10 mouse cellular contexts compared by ENCODE assay signal in genomic region chr9:64397108-64397507, GRCm38 (mm10). TPM values are rescaled to one million over a fixed set of nuclear protein-coding genes. Genes with fewer than 3 reads are reported as not detected.
DNase-seq lines count a peak whose midpoint lies in the region; ATAC-seq lines count a peak whose summit lies in the region.
"Had no signal": no experiment of that assay in that cellular context is flagged by ENCODE, and none has a peak within 500 bp of the region (broad histone marks: within the 10 kb centered on the region; RNA-seq: fewer than 3 reads in every experiment).

No protein-coding gene starts in this region.

- H3K9me3 ChIP-seq in limb, embryonic 11.5 days (ENCODE audit: control insufficient read depth, low read length), result no peaks in the 10 kb centered on the region
- H3K9me3 ChIP-seq in limb, embryonic 10.5 days (replicated peaks), result no peaks in the 10 kb centered on the region
- H3K9me3 ChIP-seq in liver, embryonic 15.5 days (replicated peaks), result no peaks in the 10 kb centered on the region
- H3K9me3 ChIP-seq: heart, embryonic 13.5 days had no signal

- H3K4me3 ChIP-seq in limb, embryonic 11.5 days (ENCODE audit: low read depth, low read length), result no peak overlapping the region
- H3K4me3 ChIP-seq in limb, embryonic 10.5 days, result no peak overlapping the region
- no peak overlapping the region for H3K4me3 ChIP-seq in liver, embryonic 15.5 days (replicated peaks)
- H3K4me3 ChIP-seq: heart, embryonic 13.5 days had no signal

- H3K27me3 ChIP-seq in limb, embryonic 11.5 days (ENCODE audit: control insufficient read depth, insufficient read depth, low read length), result no peaks in the 10 kb centered on the region
- peaks cover 50% of the 10 kb centered on the region for H3K27me3 ChIP-seq in limb, embryonic 10.5 days (ENCODE audit: low read depth, poor library complexity, severe bottlenecking)
- H3K27me3 ChIP-seq in liver, embryonic 15.5 days, result peaks cover 21% of the 10 kb centered on the region

- H3K4me1 ChIP-seq in limb, embryonic 11.5 days (ENCODE audit: control insufficient read depth, insufficient read depth, low read length), result no peaks in the 10 kb centered on the region
- peaks cover 15% of the 10 kb centered on the region for H3K4me1 ChIP-seq in limb, embryonic 10.5 days
- H3K4me1 ChIP-seq in liver, embryonic 15.5 days (replicated peaks), result peaks cover 7% of the 10 kb centered on the region

- H3K27ac ChIP-seq in limb, embryonic 11.5 days (replicated peaks; ENCODE audit: low read depth, low read length), result no peak overlapping the region
- no peak overlapping the region for H3K27ac ChIP-seq in limb, embryonic 10.5 days
- no peak overlapping the region for H3K27ac ChIP-seq in liver, embryonic 15.5 days (replicated peaks)
- H3K27ac ChIP-seq: heart, embryonic 13.5 days had no signal

- DNase-seq in cerebellum, postnatal 10 days, result peak; percentile 75 to 81
- DNase-seq in cerebellum, adult 9-10 months, result no peak
- DNase-seq in limb, embryonic 11.5 days (ENCODE audit: low spot score), result peak; percentile 29
- no peak for DNase-seq in limb, embryonic 10.5 days (ENCODE audit: low spot score)
- peak; percentile 64 for DNase-seq in embryo, embryonic 10 days (ENCODE audit: low spot score)
- no peak for DNase-seq in urinary bladder, postnatal 14 days (ENCODE audit: low spot score)
- no peak for DNase-seq in ovary, adult 18-20 months (ENCODE audit: low spot score)

- no peaks in the 10 kb centered on the region for H3K36me3 ChIP-seq in limb, embryonic 11.5 days (ENCODE audit: control insufficient read depth, insufficient read depth, low read length)
- H3K36me3 ChIP-seq in limb, embryonic 10.5 days, result no peaks in the 10 kb centered on the region
- H3K36me3 ChIP-seq in liver, embryonic 15.5 days (replicated peaks), result no peaks in the 10 kb centered on the region
- H3K36me3 ChIP-seq: heart, embryonic 13.5 days had no signal

- ATAC-seq in limb, embryonic 11.5 days (ENCODE audit: insufficient number of reproducible peaks, low FRiP score, low TSS enrichment, low read depth), result no peak
- peak; percentile 18; the same call in 1 of the 2 replicates for ATAC-seq in liver, embryonic 15.5 days (ENCODE audit: insufficient read depth)
- ATAC-seq: Patski had no signal

- H3K9ac ChIP-seq in limb, embryonic 11.5 days (ENCODE audit: low read length), result no peak overlapping the region
- H3K9ac ChIP-seq in liver, embryonic 15.5 days, result no peak overlapping the region
- H3K9ac ChIP-seq: heart, embryonic 13.5 days had no signal

- 5% methylated on average over 1 of the region's 1 CpGs for WGBS in limb, embryonic 11.5 days
- WGBS in limb, embryonic 10.5 days, result 6% methylated on average over 1 of the region's 1 CpGs
- WGBS in liver, embryonic 15.5 days (ENCODE audit: insufficient replicate concordance), result 0% methylated on average over 1 of the region's 1 CpGs

- no peak overlapping the region for H3K4me2 ChIP-seq in limb, embryonic 11.5 days (ENCODE audit: low read depth, severe bottlenecking)
- no peak overlapping the region; the same call in 1 of the 2 replicates for H3K4me2 ChIP-seq in liver, embryonic 15.5 days
- H3K4me2 ChIP-seq: heart, embryonic 13.5 days had no signal

RNA-seq across cellular contexts. Expression of gene Megf11, which starts 11.7 kb away (rescaled TPM):
- 1.4 and 1.6 TPM in 2 replicates for polyA plus RNA-seq in limb, embryonic 11.5 days (2014; fragmentation: Nextera tagmentation; extraction: Ambion mirVana)
- 1.1 and 1.7 TPM in 2 replicates for polyA plus RNA-seq in limb, embryonic 10.5 days (2016; fragmentation: Nextera tagmentation; extraction: Ambion mirVana)
- polyA plus RNA-seq in liver, embryonic 15.5 days (2015; fragmentation: Nextera tagmentation; extraction: Ambion mirVana), result 0.51 and 0.83 TPM in 2 replicates

RNA-seq across cellular contexts. Expression of gene Dis3l, which starts 56.0 kb away (rescaled TPM):
- 23.2 and 23.6 TPM in 2 replicates for polyA plus RNA-seq in limb, embryonic 11.5 days (2014; fragmentation: Nextera tagmentation; extraction: Ambion mirVana)
- polyA plus RNA-seq in limb, embryonic 10.5 days (2016; fragmentation: Nextera tagmentation; extraction: Ambion mirVana), result 18.7 and 23.6 TPM in 2 replicates
- 8.5 and 8.8 TPM in 2 replicates for polyA plus RNA-seq in liver, embryonic 15.5 days (2015; fragmentation: Nextera tagmentation; extraction: Ambion mirVana)

Comparison
In these comparisons a context has a peak if more than half of its experiments do, and no peak if none do; other contexts are left out.
1. DNase-seq: peak in cerebellum, postnatal 10 days (2 of 2), limb, embryonic 11.5 days (single experiment) and embryo, embryonic 10 days (single experiment); none in cerebellum, adult 9-10 months (single experiment), limb, embryonic 10.5 days (single experiment), urinary bladder, postnatal 14 days (single experiment) and ovary, adult 18-20 months (single experiment).